Mouse (Mus musculus) CH12.LX (cell line): ENCODE data around the gene Spsb2. TPM values are rescaled to one million over a fixed set of nuclear protein-coding genes. Genes with fewer than 3 reads are reported as not detected.

ENCODE experiments used
- DNase-seq: peaks from one replicate; pipeline ENCODE4 v3.0.0-alpha.2; 2013; ENCODE audit errors: extremely low read depth
- H3K27ac ChIP-seq: 2 replicates; pipeline ENCODE4 v1.5.1; 2012; ENCODE audit warnings: low read depth, mild to moderate bottlenecking, control low read depth, moderate library complexity; ENCODE audit not compliant: insufficient read depth
- H3K27me3 ChIP-seq: replicated peaks from 2 replicates; pipeline ENCODE3; 2012; ENCODE audit warnings: inconsistent platforms
- H3K36me3 ChIP-seq, 2 experiments: replicated peaks in 1 of 2; 2 replicates each; pipeline versions ENCODE3 to v1.6.1; 2012; ENCODE audit warnings: inconsistent platforms in 1 of 2, low read length in 1 of 2, mild to moderate bottlenecking in 1 of 2, mixed read lengths in 1 of 2, moderate library complexity in 1 of 2; ENCODE audit not compliant: control insufficient read depth in 1 of 2, insufficient read depth in 1 of 2
- H3K4me1 ChIP-seq, 2 experiments: 2 replicates each; pipeline ENCODE4 v1.6.1; 2012; ENCODE audit warnings: inconsistent platforms in 1 of 2, moderate library complexity in 1 of 2; ENCODE audit not compliant: insufficient read depth in 2 of 2, control insufficient read depth in 1 of 2
- H3K4me2 ChIP-seq: 2 replicates; pipeline ENCODE4 v1.6.1; 2012; ENCODE audit warnings: low read depth, mild to moderate bottlenecking, control low read depth; ENCODE audit not compliant: poor library complexity, insufficient read depth, severe bottlenecking
- H3K4me3 ChIP-seq, 3 experiments: fragments of 150-350 bp in 1 of 3; sonication (generic) in 1 of 3; replicated peaks in 1 of 3; 2 replicates each; pipeline versions ENCODE3 to v1.5.1; 2011 to 2012; ENCODE audit warnings: low read depth in 2 of 3, low read length in 2 of 3, mild to moderate bottlenecking in 2 of 3, moderate library complexity in 2 of 3, control low read depth in 1 of 3, improper control_type of control experiment in 1 of 3, inconsistent platforms in 1 of 3, mixed read lengths in 1 of 3; ENCODE audit not compliant: poor library complexity in 1 of 3
- H3K79me2 ChIP-seq: replicated peaks from 2 replicates; pipeline ENCODE4 v1.6.1; 2012; ENCODE audit warnings: mild to moderate bottlenecking, moderate library complexity; ENCODE audit not compliant: control insufficient read depth, poor library complexity, insufficient read depth, severe bottlenecking; ENCODE audit errors: extremely low read depth
- H3K9ac ChIP-seq: 2 replicates; pipeline ENCODE4 v1.6.1; 2012; ENCODE audit warnings: low read depth, mild to moderate bottlenecking, control low read depth, moderate library complexity; ENCODE audit not compliant: insufficient read depth
- H3K9me3 ChIP-seq: replicated peaks from 2 replicates; pipeline ENCODE3; 2012; ENCODE audit warnings: low read length, inconsistent platforms, mixed read lengths
- BHLHE40 ChIP-seq: IDR thresholded peaks from 2 replicates; pipeline ENCODE4 v1.6.1; 2011; ENCODE audit warnings: mild to moderate bottlenecking, low read depth, low read length, improper control_type of control experiment
- CHD1 ChIP-seq: IDR thresholded peaks from 2 replicates; pipeline ENCODE4 v1.6.1; 2012; ENCODE audit warnings: low read depth, low read length, improper control_type of control experiment, inconsistent platforms
- CHD2 ChIP-seq: IDR thresholded peaks from 2 replicates; pipeline ENCODE4 v1.6.1; 2011; ENCODE audit warnings: low read length, improper control_type of control experiment
- EP300 ChIP-seq: IDR thresholded peaks from 2 replicates; pipeline ENCODE4 v1.6.1; 2011; ENCODE audit warnings: low read length, improper control_type of control experiment
- ETS1 ChIP-seq: conservative IDR thresholded peaks from 2 replicates; pipeline ENCODE4 v1.6.1; 2012; ENCODE audit warnings: low read depth, mild to moderate bottlenecking, inconsistent platforms, low read length, improper control_type of control experiment, moderate library complexity
- KAT2A ChIP-seq: IDR thresholded peaks from 2 replicates; pipeline ENCODE4 v1.6.1; 2012; ENCODE audit warnings: low read length, improper control_type of control experiment, inconsistent platforms; ENCODE audit not compliant: insufficient replicate concordance
- MAFK ChIP-seq: IDR thresholded peaks from 2 replicates; pipeline ENCODE4 v1.6.1; 2011; ENCODE audit warnings: low read length, improper control_type of control experiment; ENCODE audit not compliant: insufficient replicate concordance
- MAZ ChIP-seq: IDR thresholded peaks from 2 replicates; pipeline ENCODE4 v1.6.1; 2012; ENCODE audit warnings: low read depth, mild to moderate bottlenecking, inconsistent platforms, low read length, improper control_type of control experiment, moderate library complexity
- MXI1 ChIP-seq: IDR thresholded peaks from 2 replicates; pipeline ENCODE4 v1.6.1; 2011; ENCODE audit warnings: mild to moderate bottlenecking, low read depth, low read length, improper control_type of control experiment
- NRF1 ChIP-seq: IDR thresholded peaks from 2 replicates; pipeline ENCODE4 v1.6.1; 2014; ENCODE audit warnings: low read depth, mild to moderate bottlenecking, inconsistent platforms, low read length, improper control_type of control experiment, moderate library complexity
- PAX5 ChIP-seq: IDR thresholded peaks from 2 replicates; pipeline ENCODE4 v1.6.1; 2012; ENCODE audit warnings: low read length, inconsistent platforms, mixed read lengths
- POLR2AphosphoS2 ChIP-seq: IDR thresholded peaks from 2 replicates; pipeline ENCODE4 v1.6.1; 2011; ENCODE audit warnings: low read depth, low read length, improper control_type of control experiment
- RAD21 ChIP-seq: IDR thresholded peaks from 2 replicates; pipeline ENCODE4 v1.6.1; 2011; ENCODE audit warnings: low read depth, mild to moderate bottlenecking, low read length, improper control_type of control experiment, moderate library complexity
- RCOR1 ChIP-seq: conservative IDR thresholded peaks from 2 replicates; pipeline ENCODE4 v1.6.1; 2012; ENCODE audit warnings: low read depth, mild to moderate bottlenecking, inconsistent platforms, low read length, improper control_type of control experiment
- SIN3A ChIP-seq: IDR thresholded peaks from 2 replicates; pipeline ENCODE4 v1.6.1; 2012; ENCODE audit warnings: low read length, improper control_type of control experiment, inconsistent platforms
- SMC3 ChIP-seq: IDR thresholded peaks from 2 replicates; pipeline ENCODE4 v1.6.1; 2011; ENCODE audit warnings: low read depth, low read length, improper control_type of control experiment
- UBTF ChIP-seq: IDR thresholded peaks from 2 replicates; pipeline ENCODE4 v1.6.1; 2012; ENCODE audit warnings: low read depth, mild to moderate bottlenecking, inconsistent platforms, low read length, improper control_type of control experiment, moderate library complexity
- USF1 ChIP-seq: IDR thresholded peaks from 2 replicates; pipeline ENCODE4 v1.6.1; 2014; ENCODE audit warnings: low read depth, mild to moderate bottlenecking, inconsistent platforms, low read length, improper control_type of control experiment
- USF2 ChIP-seq: conservative IDR thresholded peaks from 2 replicates; pipeline ENCODE4 v1.6.1; 2011; ENCODE audit warnings: low read depth, low read length, improper control_type of control experiment
- ZMIZ1 ChIP-seq: IDR thresholded peaks from 2 replicates; pipeline ENCODE4 v1.6.1; 2012; ENCODE audit warnings: low read depth, mild to moderate bottlenecking, inconsistent platforms, low read length, improper control_type of control experiment
- dilution Hi-C: fragments of 300-500 bp; cut with MboI; formaldehyde crosslinking; loops from 2 replicates; pipeline ENCODE4 v1.14.3; 2020; ENCODE audit warnings: low sequenced_read_pairs; ENCODE audit not compliant: extremely low pct_unique_long_range_greater_than_20kb, extremely low pct_ligation_motif_present
- in situ Hi-C: fragments of 300-500 bp; cut with MboI; formaldehyde crosslinking; loops from 3 replicates; pipeline ENCODE4 v1.14.3; 2019; ENCODE audit warnings: low sequenced_read_pairs, low pct_ligation_motif_present, low pct_unique_long_range_greater_than_20kb, mixed read lengths
- polyA plus RNA-seq: library from polyadenylated mRNA; unstranded; fragments of >175 nt; gene quantifications from 2 replicates; pipeline ENCODE4 v1.2.1, GENCODE M21; 2012; ENCODE audit warnings: low read depth; ENCODE audit not compliant: insufficient read length
- total RNA-seq, 2 experiments: library from RNA; depleted of rRNA; stranded (reverse); fragments of 300-350 nt in 1 of 2; fragments of >200 nt in 1 of 2; gene quantifications; 2 replicates each; pipeline ENCODE4 v1.2.3; 2012 to 2014

Spsb2 gene
- total and polyA plus RNA-seq, 3 experiments, result 2.4 to 3.3 TPM; not detected in 1

DNA sequence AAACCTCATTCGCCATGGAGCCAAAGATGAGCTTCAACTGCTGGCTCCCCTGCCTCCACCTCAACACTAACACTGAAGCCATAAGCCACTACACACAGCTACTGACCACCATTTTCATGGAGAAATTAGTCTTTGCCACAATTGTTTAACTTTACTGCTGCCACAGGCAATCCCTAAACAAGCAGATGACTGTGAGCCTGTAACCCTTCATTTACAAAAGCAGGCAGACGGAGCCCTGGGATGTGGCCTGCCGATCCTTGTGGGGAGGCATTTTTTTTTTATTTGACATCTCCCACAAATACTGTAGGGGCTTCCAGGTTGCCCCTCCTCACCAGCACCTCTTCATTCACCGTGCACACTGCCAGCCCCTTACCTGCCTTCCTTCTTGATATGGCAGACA, 8.2 kb downstream of the Spsb2 start:
- H3K4me1 ChIP-seq, result peaks cover 5 to 20% of the 10 kb centered on the region in 2 experiments
- in situ Hi-C loops, result no loop called here

DNA sequence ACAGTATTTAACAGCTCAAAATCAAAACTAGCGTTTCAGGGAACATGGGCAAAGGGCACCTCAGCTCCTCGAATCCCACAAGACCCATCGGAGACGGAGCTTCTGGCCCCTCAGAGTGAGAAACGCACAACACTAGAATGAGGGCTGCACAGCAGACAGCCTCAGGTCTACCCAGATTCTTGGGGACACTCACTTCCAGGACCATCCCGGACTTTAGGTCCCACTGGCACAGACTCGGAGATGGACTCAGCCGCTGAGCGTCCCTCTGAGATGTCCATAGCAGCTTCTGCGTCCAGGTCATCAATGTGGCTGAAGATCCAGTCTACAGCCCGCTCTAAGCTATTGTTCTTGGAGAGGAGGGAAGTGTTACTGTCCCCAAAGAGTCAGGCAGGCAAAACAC, 8.7 kb downstream of the Spsb2 start:
- Histone ChIP-seq H3K27ac (no peak overlapping the region), H3K4me2 (no peak overlapping the region), H3K4me3 (no peak overlapping the region), H3K36me3 (peaks cover 69 to 84% of the 10 kb centered on the region in 2 experiments), H3K4me1 (peaks cover 5 to 15% of the 10 kb centered on the region in 2 experiments), H3K27me3 (no peaks in the 10 kb centered on the region), H3K79me2 (peaks cover 18% of the 10 kb centered on the region), H3K9ac (no peak overlapping the region), H3K9me3 (no peaks in the 10 kb centered on the region)
- dilution Hi-C loops (no loop called here), in situ Hi-C loops (no loop called here)
- TF ChIP-seq MAFK (no peak), ZMIZ1 (no peak), USF1 (no peak), UBTF (no peak), ETS1 (no peak), BHLHE40 (no peak), SIN3A (no peak), SMC3 (no peak), KAT2A (no peak), EP300 (no peak), RAD21 (no peak), RCOR1 (no peak), CHD2 (no peak), MAZ (no peak), NRF1 (no peak), POLR2AphosphoS2 (no peak), CHD1 (no peak), PAX5 (no peak)
- DNase-seq, result no peak

More for the DNA sequence above, 8.2 kb downstream of the Spsb2 start:
- Histone ChIP-seq H3K4me3 (no peak overlapping the region), H3K4me2 (no peak overlapping the region), H3K27ac (no peak overlapping the region), H3K9me3 (no peaks in the 10 kb centered on the region), H3K36me3 (peaks cover 69 to 84% of the 10 kb centered on the region in 2 experiments)
- DNase-seq, result no peak
- TF ChIP-seq USF2 (no peak), BHLHE40 (no peak), MXI1 (no peak), CHD1 (no peak), MAFK (no peak)
- TF ChIP-seq, all 38 proteins: peak for 0
- peaks cover 22% of the 10 kb centered on the region for H3K79me2 ChIP-seq
- no peaks in the 10 kb centered on the region for H3K27me3 ChIP-seq
- dilution Hi-C loops, result no loop called here
- H3K9ac ChIP-seq, result no peak overlapping the region
